Mouse (Mus musculus): ENCODE data around the gene Fam162a. TPM values are rescaled to one million over a fixed set of nuclear protein-coding genes. Genes with fewer than 3 reads are reported as not detected.

Fam162a gene
- total and polyA plus RNA-seq, 3 experiments, result 120 to 129 TPM; not detected in 1

GRCm38 (mm10) chr16:36051491-36051890, 19.9 kb downstream of the Fam162a start:
- no peak overlapping the region for H3K9ac ChIP-seq (ENCODE audit: control insufficient read depth, low read depth, low read length, poor library complexity, severe bottlenecking)
- H3K4me3 ChIP-seq (ENCODE audit: control insufficient read depth in 1 of 2, insufficient read depth in 1 of 2, low read depth in 2 of 2, low read length in 2 of 2), result no peak overlapping the region
- no peaks in the 10 kb centered on the region for H3K9me3 ChIP-seq (replicated peaks; ENCODE audit: insufficient read depth, low read length)
- TF ChIP-seq GATA1 (IDR thresholded peaks at IDR 0.05; ENCODE audit: low read depth, low read length), result no peak
- no peak for TF ChIP-seq E2F4 (IDR thresholded peaks at IDR 0.05; ENCODE audit: borderline replicate concordance, low read depth, low read length)
- no peak for TF ChIP-seq RCOR1 (IDR thresholded peaks at IDR 0.05; ENCODE audit: low read depth, low read length)
- no peak for TF ChIP-seq CHD2 (IDR thresholded peaks at IDR 0.05; ENCODE audit: low read length)
- no peak for TF ChIP-seq POLR2AphosphoS2 (IDR thresholded peaks at IDR 0.05; ENCODE audit: low read length)
- no peak for TF ChIP-seq CHD1 (IDR thresholded peaks at IDR 0.05; ENCODE audit: low read depth, low read length)
- no peak for TF ChIP-seq TCF12 (IDR thresholded peaks at IDR 0.05; ENCODE audit: low read depth, low read length)
- TF ChIP-seq USF2 (IDR thresholded peaks at IDR 0.05; ENCODE audit: borderline replicate concordance in 1 of 2, insufficient read depth in 1 of 2, low read depth in 1 of 2, low read length in 2 of 2), result no peak
- no peak for TF ChIP-seq MYC (IDR thresholded peaks at IDR 0.05; ENCODE audit: low read depth, low read length)
- TF ChIP-seq MAFK (IDR thresholded peaks at IDR 0.05; ENCODE audit: borderline replicate concordance, low read depth, low read length), result no peak
- no peak for DNase-seq (ENCODE audit: low read depth, low spot score)
- no peaks in the 10 kb centered on the region for H3K27me3 ChIP-seq (ENCODE audit: control insufficient read depth in 1 of 2, insufficient read depth in 2 of 2, low read length in 2 of 2)
- no peaks in the 10 kb centered on the region for H3K79me2 ChIP-seq (ENCODE audit: control insufficient read depth, insufficient read depth, low read length, poor library complexity)
- H3K4me1 ChIP-seq (ENCODE audit: control insufficient read depth in 1 of 2, insufficient read depth in 2 of 2, low read length in 2 of 2), result no peaks in the 10 kb centered on the region
- no peak overlapping the region for H3K27ac ChIP-seq (ENCODE audit: control insufficient read depth, low read depth, low read length)
- H3K36me3 ChIP-seq (ENCODE audit: control insufficient read depth in 1 of 2, insufficient read depth in 2 of 2, low read length in 2 of 2), result peaks cover 0 to 7% of the 10 kb centered on the region in 2 experiments; a peak in 2 of 4 replicates

GRCm38 (mm10) chr16:36047538-36047937, 23.9 kb downstream of the Fam162a start:
- Histone ChIP-seq H3K9ac (ENCODE audit: control insufficient read depth, low read depth, low read length, poor library complexity, severe bottlenecking) (no peak overlapping the region), H3K4me1 (ENCODE audit: control insufficient read depth in 1 of 2, insufficient read depth in 2 of 2, low read length in 2 of 2) (no peaks in the 10 kb centered on the region), H3K27ac (ENCODE audit: control insufficient read depth, low read depth, low read length) (no peak overlapping the region), H3K79me2 (ENCODE audit: control insufficient read depth, insufficient read depth, low read length, poor library complexity) (no peaks in the 10 kb centered on the region), H3K27me3 (ENCODE audit: control insufficient read depth in 1 of 2, insufficient read depth in 2 of 2, low read length in 2 of 2) (no peaks in the 10 kb centered on the region), H3K36me3 (ENCODE audit: control insufficient read depth in 1 of 2, insufficient read depth in 2 of 2, low read length in 2 of 2) (peaks cover 0 to 7% of the 10 kb centered on the region in 2 experiments; a peak in 3 of 4 replicates), H3K4me3 (ENCODE audit: control insufficient read depth in 1 of 2, insufficient read depth in 1 of 2, low read depth in 2 of 2, low read length in 2 of 2) (no peak overlapping the region), H3K9me3 (replicated peaks; ENCODE audit: insufficient read depth, low read length) (no peaks in the 10 kb centered on the region)
- DNase-seq (ENCODE audit: low read depth, low spot score), result no peak
- TF ChIP-seq NELFE (IDR thresholded peaks at IDR 0.05; ENCODE audit: low read depth, low read length) (no peak), MEF2A (IDR thresholded peaks at IDR 0.05; ENCODE audit: extremely low read depth, insufficient replicate concordance, low read depth, low read length, poor library complexity, severe bottlenecking) (no peak), SMC3 (IDR thresholded peaks at IDR 0.05; ENCODE audit: low read depth, low read length) (0 out of 2 replicates have a peak, but pooled peaks have one; percentile 15), CHD2 (IDR thresholded peaks at IDR 0.05; ENCODE audit: low read length) (no peak), RAD21 (IDR thresholded peaks at IDR 0.05; ENCODE audit: low read depth, low read length) (no peak; the same call in 1 of the 2 replicates), ZKSCAN1 (IDR thresholded peaks at IDR 0.05; ENCODE audit: low read depth, low read length) (no peak), USF1 (IDR thresholded peaks at IDR 0.05; ENCODE audit: low read depth, low read length) (no peak), JUND (IDR thresholded peaks at IDR 0.05; ENCODE audit: low read depth, low read length) (no peak), GABPA (IDR thresholded peaks at IDR 0.05; ENCODE audit: low read depth, low read length) (no peak), EP300 (IDR thresholded peaks at IDR 0.05; ENCODE audit: low read depth in 1 of 2, low read length in 2 of 2) (no peak), CTCF (IDR thresholded peaks at IDR 0.05 in 2 of 3, conservative IDR thresholded peaks at IDR 0.05 in 1 of 3; ENCODE audit: control insufficient read depth in 1 of 3, insufficient read depth in 1 of 3, low read depth in 2 of 3, low read length in 3 of 3, poor library complexity in 1 of 3, severe bottlenecking in 1 of 3) (peak in 2 of 3 experiments; percentile 8 to 12; a peak in 1 of 6 replicates), USF2 (IDR thresholded peaks at IDR 0.05; ENCODE audit: borderline replicate concordance in 1 of 2, insufficient read depth in 1 of 2, low read depth in 1 of 2, low read length in 2 of 2) (no peak), TAL1 (IDR thresholded peaks at IDR 0.05; ENCODE audit: low read length) (no peak), POLR2AphosphoS5 (IDR thresholded peaks at IDR 0.05; ENCODE audit: borderline replicate concordance, low read depth, low read length) (no peak)
